Mouse (Mus musculus) heart, embryonic 16.5 days (tissue): ENCODE measurements at regions not wholly inside any gene's neighbourhood (a gene's known extent, or its start where the extent isn't known, plus 50 kb on each side); places are given as distances from the start of the nearest gene placed in this dataset.

Source experiments
- ATAC-seq: fragments of 200-750 bp; cut with Nextera tagmentation; replicated peaks from 2 replicates; pipeline ENCODE4 v1.8.0; 2017; ENCODE audit warnings: moderate number of reproducible peaks; ENCODE audit not compliant: insufficient read depth, low FRiP score; ENCODE audit errors: extremely low read depth
- H3K27ac ChIP-seq: fragments of 300-500 bp; sonication (generic); 2 replicates; pipeline ENCODE4 v1.5.1; 2014; ENCODE audit warnings: mild to moderate bottlenecking, low read length, control low read depth, moderate library complexity
- H3K27me3 ChIP-seq: fragments of 300-500 bp; sonication (generic); 2 replicates; pipeline ENCODE4 v1.6.1; 2014; ENCODE audit warnings: low read length, mixed read lengths; ENCODE audit not compliant: control insufficient read depth, insufficient read depth
- H3K36me3 ChIP-seq: fragments of 300-500 bp; sonication (generic); 2 replicates; pipeline ENCODE4 v1.6.1; 2014; ENCODE audit not compliant: control insufficient read depth, insufficient read depth
- H3K4me1 ChIP-seq: fragments of 300-500 bp; sonication (generic); 2 replicates; pipeline ENCODE4 v1.6.1; 2014; ENCODE audit warnings: low read length, mixed read lengths; ENCODE audit not compliant: control insufficient read depth, insufficient read depth
- H3K4me2 ChIP-seq: fragments of 300-500 bp; sonication (generic); 2 replicates; pipeline ENCODE4 v1.6.1; 2014; ENCODE audit warnings: low read depth, mild to moderate bottlenecking, control low read depth, low read length
- H3K4me3 ChIP-seq: fragments of 300-500 bp; sonication (generic); 2 replicates; pipeline ENCODE4 v1.5.1; 2014; ENCODE audit warnings: mild to moderate bottlenecking, control low read depth, low read length
- H3K9ac ChIP-seq: fragments of 300-500 bp; sonication (generic); 2 replicates; pipeline ENCODE4 v1.6.1; 2014; ENCODE audit warnings: low read length, control low read depth
- H3K9me3 ChIP-seq: fragments of 300-500 bp; sonication (generic); replicated peaks from 2 replicates; pipeline ENCODE4 v1.6.1; 2016; ENCODE audit warnings: low read length; ENCODE audit not compliant: control insufficient read depth
- WGBS: fragments of 180-500 bp; shearing (Covaris S2); extraction: QIAGEN DNeasy Blood & Tissue Kit; methylation state at CpG from one replicate; pipeline ENCODE4 v1.1.7; 2014; 5-methylcytosine and 5-hydroxymethylcytosine counted together

DNA sequence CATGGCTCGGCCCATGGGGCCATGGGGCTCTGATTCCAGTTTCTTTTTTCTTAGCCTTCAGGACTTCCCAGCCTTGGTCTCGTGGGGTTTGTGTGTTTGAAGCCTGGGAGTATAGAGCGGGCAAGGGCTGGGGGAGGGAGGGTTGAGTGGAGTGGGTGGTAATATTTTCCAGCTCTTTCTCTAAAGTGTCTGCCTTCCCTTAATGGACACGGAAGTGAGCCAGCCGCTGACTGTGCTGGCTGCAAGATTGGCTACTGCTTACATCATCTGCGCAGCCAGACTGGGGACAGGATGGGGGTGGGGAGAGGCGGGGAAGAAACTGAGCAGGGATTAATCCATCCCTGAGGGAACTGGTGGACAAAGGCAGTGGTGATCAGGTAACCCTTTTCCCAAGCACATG, 52.3 kb downstream of the Tnp1 start:
- H3K27ac ChIP-seq, result no peak overlapping the region
- peak; percentile 89 for ATAC-seq
- H3K4me2 ChIP-seq, result peak overlapping the region; percentile 28
- no peaks in the 10 kb centered on the region for H3K27me3 ChIP-seq
- peaks cover 16% of the 10 kb centered on the region for H3K4me1 ChIP-seq
- H3K9ac ChIP-seq, result no peak overlapping the region
- no peaks in the 10 kb centered on the region for H3K9me3 ChIP-seq
- H3K4me3 ChIP-seq, result no peak overlapping the region
- no peaks in the 10 kb centered on the region for H3K36me3 ChIP-seq
- 21% methylated on average over 7 of the region's 7 CpGs for WGBS

DNA sequence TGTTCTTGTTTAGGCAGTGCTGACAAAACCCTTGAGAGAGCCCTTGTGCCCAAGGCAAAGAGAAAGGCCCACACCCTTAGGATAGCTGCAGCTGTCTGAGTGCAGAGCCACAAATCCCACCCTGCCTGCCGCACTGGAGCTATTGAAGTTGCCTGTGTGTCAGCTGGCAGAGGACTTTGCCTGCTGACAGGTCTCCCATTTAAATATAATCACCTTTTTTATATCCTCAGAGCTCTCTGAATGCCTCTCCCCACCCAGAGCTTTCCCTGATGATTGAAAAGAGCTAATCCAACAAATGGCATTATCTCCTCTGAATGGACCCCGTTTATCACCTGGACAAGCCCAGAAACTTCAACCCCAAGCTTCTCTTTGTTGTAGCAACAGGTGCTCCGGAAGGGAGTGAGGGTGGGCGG, 55.5 kb downstream of the Tnp1 start:
- peaks cover 21% of the 10 kb centered on the region for H3K4me1 ChIP-seq
- 0 out of 2 replicates have a peak overlapping the region, but pooled peaks have one; percentile 19 for H3K27ac ChIP-seq
- ATAC-seq, result no peak
- H3K4me3 ChIP-seq, result no peak overlapping the region
- H3K9ac ChIP-seq, result no peak overlapping the region
- H3K27me3 ChIP-seq, result no peaks in the 10 kb centered on the region
- no peaks in the 10 kb centered on the region for H3K9me3 ChIP-seq
- H3K36me3 ChIP-seq, result no peaks in the 10 kb centered on the region
- 17% methylated on average over 4 of the region's 4 CpGs for WGBS
- H3K4me2 ChIP-seq, result no peak overlapping the region

DNA sequence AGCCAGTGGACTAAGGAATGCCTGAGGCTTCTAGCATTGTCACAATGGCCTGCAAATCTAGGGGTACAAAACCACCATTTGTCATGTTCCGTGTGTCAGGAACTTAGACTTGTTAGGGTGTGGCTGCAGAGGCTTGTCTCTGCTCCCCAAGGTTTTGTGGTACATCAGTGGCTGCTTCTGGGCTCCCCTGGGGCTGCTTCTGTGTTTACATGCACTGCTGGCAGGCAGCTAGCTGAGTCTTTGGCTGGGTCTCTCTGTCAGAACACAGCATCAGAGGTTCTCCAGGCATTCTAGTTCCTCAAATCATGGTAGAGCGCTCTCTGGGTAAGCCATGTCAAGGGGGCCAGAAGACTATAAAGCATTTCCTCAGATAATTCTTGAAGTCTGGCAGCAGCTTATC, 60.3 kb downstream of the Tnp1 start:
- Histone ChIP-seq H3K4me1 (peaks cover 14% of the 10 kb centered on the region), H3K36me3 (no peaks in the 10 kb centered on the region), H3K27me3 (no peaks in the 10 kb centered on the region), H3K4me2 (no peak overlapping the region), H3K4me3 (no peak overlapping the region), H3K9ac (no peak overlapping the region), H3K27ac (no peak overlapping the region), H3K9me3 (no peaks in the 10 kb centered on the region)
- WGBS, result 48% methylated on average over 2 of the region's 2 CpGs
- ATAC-seq, result no peak

DNA sequence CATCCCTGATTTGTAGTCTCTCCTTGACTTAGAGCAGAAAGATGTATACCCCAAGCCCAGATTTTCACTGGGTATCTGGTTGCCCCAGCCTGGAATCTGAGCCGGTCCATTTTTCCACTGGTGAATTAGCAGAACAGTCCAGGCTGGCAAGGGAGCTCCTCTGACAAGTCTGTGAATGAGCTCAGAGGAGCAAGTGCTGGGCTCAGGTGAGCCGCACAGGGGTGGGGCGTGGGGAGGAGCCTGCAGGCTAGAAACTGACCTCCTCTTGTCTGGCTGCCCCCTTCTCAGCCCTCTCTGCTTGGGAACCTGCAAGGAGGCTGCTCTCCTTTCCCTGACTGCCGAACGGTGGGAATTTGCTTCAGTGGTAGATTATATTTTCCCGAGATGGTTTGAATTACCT, 62.8 kb downstream of the Tnp1 start:
- 51% methylated on average over 6 of the region's 6 CpGs for WGBS
- no peak overlapping the region for H3K27ac ChIP-seq
- peaks cover 10% of the 10 kb centered on the region for H3K4me1 ChIP-seq
- no peak overlapping the region for H3K4me2 ChIP-seq
- H3K9ac ChIP-seq, result no peak overlapping the region
- H3K9me3 ChIP-seq, result no peaks in the 10 kb centered on the region
- no peak for ATAC-seq
- no peaks in the 10 kb centered on the region for H3K27me3 ChIP-seq
- no peak overlapping the region for H3K4me3 ChIP-seq
- no peaks in the 10 kb centered on the region for H3K36me3 ChIP-seq

DNA sequence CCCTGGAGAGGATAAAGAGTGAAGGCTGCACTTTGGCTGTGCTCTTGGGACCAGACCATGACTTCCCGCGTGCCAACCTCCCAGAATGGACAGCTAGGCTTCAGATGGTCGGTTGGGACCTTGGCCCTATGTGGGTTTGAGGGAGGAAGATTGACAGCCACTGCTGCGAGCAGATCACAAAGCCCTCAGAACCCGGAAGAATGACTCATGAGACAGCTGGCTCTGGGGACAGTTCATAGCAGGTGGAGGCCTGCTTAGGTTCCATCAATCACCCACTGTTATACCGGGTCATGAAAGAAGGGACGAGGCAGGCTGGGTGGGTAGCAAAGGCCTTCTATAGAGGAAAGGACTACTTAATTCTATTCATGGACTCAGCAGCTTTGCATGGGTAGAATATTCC, 63.9 kb downstream of the Tnp1 start:
- peaks cover 12% of the 10 kb centered on the region for H3K4me1 ChIP-seq
- WGBS, result 62% methylated on average over 7 of the region's 7 CpGs

DNA sequence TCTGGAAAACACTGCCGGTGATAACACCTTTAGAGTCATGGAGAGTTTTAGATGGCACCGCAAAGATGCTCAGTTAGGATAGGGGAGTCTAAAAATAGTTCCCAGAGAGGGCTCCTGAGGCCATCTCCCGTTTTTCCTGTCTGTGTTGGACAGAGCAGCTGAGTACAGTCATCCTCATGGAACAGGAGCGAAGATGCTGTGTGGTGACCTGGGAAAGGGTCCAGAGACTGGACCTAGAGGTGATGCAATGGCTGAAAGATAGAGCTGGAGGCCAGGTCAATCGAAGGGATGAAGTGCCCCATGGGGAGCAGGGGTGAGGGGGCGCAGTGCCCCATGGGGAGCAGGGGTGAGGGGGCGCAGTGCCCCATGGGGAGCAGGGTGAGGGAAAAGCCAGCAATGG, 64.3 kb downstream of the Tnp1 start:
- H3K36me3 ChIP-seq, result no peaks in the 10 kb centered on the region
- H3K27ac ChIP-seq, result no peak overlapping the region
- no peak overlapping the region for H3K9ac ChIP-seq
- no peak for ATAC-seq
- no peak overlapping the region for H3K4me2 ChIP-seq
- no peaks in the 10 kb centered on the region for H3K27me3 ChIP-seq
- WGBS, result 69% methylated on average over 7 of the region's 7 CpGs
- H3K9me3 ChIP-seq, result no peaks in the 10 kb centered on the region
- H3K4me3 ChIP-seq, result no peak overlapping the region
- H3K4me1 ChIP-seq, result peaks cover 16% of the 10 kb centered on the region

More for the DNA sequence above, 63.9 kb downstream of the Tnp1 start:
- no peak overlapping the region for H3K9ac ChIP-seq
- no peaks in the 10 kb centered on the region for H3K9me3 ChIP-seq
- no peak for ATAC-seq
- no peak overlapping the region for H3K4me2 ChIP-seq
- H3K4me3 ChIP-seq, result no peak overlapping the region
- no peaks in the 10 kb centered on the region for H3K27me3 ChIP-seq
- H3K27ac ChIP-seq, result no peak overlapping the region
- no peaks in the 10 kb centered on the region for H3K36me3 ChIP-seq

DNA sequence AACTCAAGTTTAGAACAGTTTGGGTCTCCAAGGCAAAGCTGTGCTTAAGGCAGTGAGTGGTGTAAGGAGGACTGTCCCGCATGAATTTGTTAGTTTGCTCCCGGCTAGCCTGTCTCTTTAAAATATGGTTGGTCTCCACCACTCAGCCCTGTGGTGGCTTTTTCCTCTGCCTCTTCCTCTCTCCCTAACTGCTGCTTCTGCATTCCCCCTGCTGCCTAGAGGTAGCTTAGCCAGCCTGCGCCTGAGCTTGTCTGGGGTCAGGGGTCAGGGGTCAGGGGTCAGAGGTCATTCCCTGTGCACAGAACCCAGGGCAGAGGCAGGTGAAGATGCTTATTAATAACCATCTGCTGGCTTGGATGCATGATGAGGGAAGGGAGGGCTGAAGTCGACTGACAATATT, 69.5 kb downstream of the Tnp1 start:
- no peak for ATAC-seq
- H3K4me1 ChIP-seq, result peaks cover 44% of the 10 kb centered on the region
- WGBS, result 19% methylated on average over 4 of the region's 4 CpGs
- H3K9me3 ChIP-seq, result no peaks in the 10 kb centered on the region
- no peak overlapping the region for H3K4me2 ChIP-seq
- no peak overlapping the region for H3K4me3 ChIP-seq
- H3K36me3 ChIP-seq, result no peaks in the 10 kb centered on the region
- 0 out of 2 replicates have a peak overlapping the region, but pooled peaks have one; percentile 20 for H3K27ac ChIP-seq
- no peak overlapping the region for H3K9ac ChIP-seq
- H3K27me3 ChIP-seq, result no peaks in the 10 kb centered on the region

DNA sequence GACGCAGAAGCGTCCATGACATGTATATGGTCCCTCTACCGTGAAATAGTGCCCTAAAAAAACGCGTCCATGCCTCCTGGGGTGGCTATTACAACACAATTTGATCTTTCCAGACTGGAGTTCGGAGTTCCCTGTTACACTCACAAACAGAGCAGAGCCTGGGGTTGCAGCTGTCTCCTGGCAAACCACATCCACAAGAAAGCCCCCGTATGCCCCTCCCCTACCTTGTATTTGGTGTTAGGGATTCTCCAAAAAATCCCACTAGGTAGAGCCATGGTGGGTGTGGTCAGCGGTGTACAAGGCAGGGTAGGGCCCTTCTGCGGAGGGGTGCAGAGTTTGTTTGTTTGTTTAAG, 70.0 kb downstream of the Tnp1 start:
- 32% methylated on average over 9 of the region's 9 CpGs for WGBS
- Histone ChIP-seq H3K4me3 (no peak overlapping the region), H3K4me2 (peak overlapping the region; percentile 51), H3K9ac (peak overlapping the region; percentile 63), H3K27me3 (no peaks in the 10 kb centered on the region), H3K9me3 (no peaks in the 10 kb centered on the region), H3K27ac (peak overlapping the region; percentile 86), H3K36me3 (no peaks in the 10 kb centered on the region), H3K4me1 (peaks cover 44% of the 10 kb centered on the region)
- ATAC-seq, result no peak

DNA sequence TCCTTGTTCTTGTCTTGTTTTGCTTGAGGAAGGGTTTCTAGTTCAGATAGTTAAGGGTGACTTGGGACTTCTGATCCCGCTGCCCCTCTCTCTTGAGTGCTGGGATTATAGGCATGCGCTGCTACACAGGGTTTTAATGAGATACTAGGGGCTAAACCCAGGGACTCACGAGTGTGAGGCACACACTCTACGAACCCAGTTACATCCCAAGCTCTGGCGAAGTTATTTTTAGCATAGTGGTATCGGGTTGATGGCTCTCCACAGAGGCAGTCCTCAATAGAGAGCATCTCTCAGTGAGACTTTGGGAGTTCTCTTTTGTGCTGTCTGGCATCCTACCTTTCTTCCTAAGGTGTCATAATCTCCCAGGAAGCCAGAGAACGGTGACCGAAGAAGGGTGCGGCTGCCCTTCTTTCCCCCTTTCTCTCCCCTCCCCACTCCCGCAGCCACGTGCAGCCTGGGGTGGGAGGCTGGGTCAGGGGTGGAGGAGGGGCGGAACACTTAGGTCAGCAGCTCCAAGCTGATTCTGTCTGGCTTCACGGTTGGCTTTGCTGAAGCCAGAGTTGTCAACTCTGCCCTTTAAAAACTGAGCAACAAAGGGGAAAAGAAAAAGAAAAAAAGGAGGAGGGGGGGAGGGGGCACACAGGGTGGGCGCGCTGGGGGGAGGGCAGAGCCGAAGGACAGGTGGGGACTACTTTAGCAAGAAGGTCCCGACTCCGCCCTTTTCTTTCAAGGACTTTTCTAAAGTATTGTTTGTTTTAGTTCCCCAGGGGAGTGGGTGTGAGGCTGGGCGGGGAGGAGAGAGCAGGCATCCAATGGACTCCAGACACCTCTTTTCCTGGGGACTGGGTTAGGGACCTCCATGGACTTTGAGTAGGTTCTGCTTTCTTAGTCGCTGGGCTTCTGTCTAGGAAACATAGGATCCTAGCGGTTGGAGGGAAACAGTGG, 70.4 kb upstream of the Igfbp5 start:
- peak overlapping the region; percentile 17; the same call in 1 of the 2 replicates for H3K4me3 ChIP-seq
- 8% methylated on average over 21 of the region's 21 CpGs for WGBS
- H3K36me3 ChIP-seq, result no peaks in the 10 kb centered on the region
- no peaks in the 10 kb centered on the region for H3K9me3 ChIP-seq
- H3K27me3 ChIP-seq, result no peaks in the 10 kb centered on the region
- peak; percentile 50; the same call in 1 of the 2 replicates for ATAC-seq
- peak overlapping the region; percentile 86 for H3K27ac ChIP-seq
- peak overlapping the region; percentile 51 for H3K4me2 ChIP-seq
- peak overlapping the region; percentile 63 for H3K9ac ChIP-seq
- H3K4me1 ChIP-seq, result peaks cover 44% of the 10 kb centered on the region
